Mouse (Mus musculus) gastrocnemius, postnatal 25 days (tissue): ENCODE measurements around the gene Bend3. TPM values are rescaled to one million over a fixed set of nuclear protein-coding genes. Genes with fewer than 3 reads are reported as not detected.

ENCODE experiments used
- DNase-seq: peaks from one replicate; pipeline ENCODE4 v3.0.0; 2022
- total RNA-seq, 2 experiments: library from RNA; stranded (reverse); gene quantifications; 1 replicate in 1 of 2; 2 replicates in 1 of 2; pipeline ENCODE4 v1.2.3; 2021

Gene Bend3
- total RNA-seq, 2 experiments from 2014 or later = 2.9 to 3.6 TPM

GRCm38 (mm10) chr10:43534382-43534781, 55.8 kb downstream of the Bend3 start:
- no peak for DNase-seq

GRCm38 (mm10) chr10:43537652-43538051, 59.0 kb downstream of the Bend3 start:
- DNase-seq = no peak

- DNase-seq = no peak
These were observed 60.2 kb downstream of the Bend3 start for GRCm38 (mm10) chr10:43538831-43539230.

- DNase-seq = no peak
These were observed 61.2 kb downstream of the Bend3 start for GRCm38 (mm10) chr10:43539746-43540310.

- DNase-seq = peak; percentile 94
These were observed 62.0 kb downstream of the Bend3 start, which contains the start of gene 1700021F05Rik for GRCm38 (mm10) chr10:43540442-43541152. Gene 1700021F05Rik, minus strand, starts transcription at chr10:43540994.

DNA sequence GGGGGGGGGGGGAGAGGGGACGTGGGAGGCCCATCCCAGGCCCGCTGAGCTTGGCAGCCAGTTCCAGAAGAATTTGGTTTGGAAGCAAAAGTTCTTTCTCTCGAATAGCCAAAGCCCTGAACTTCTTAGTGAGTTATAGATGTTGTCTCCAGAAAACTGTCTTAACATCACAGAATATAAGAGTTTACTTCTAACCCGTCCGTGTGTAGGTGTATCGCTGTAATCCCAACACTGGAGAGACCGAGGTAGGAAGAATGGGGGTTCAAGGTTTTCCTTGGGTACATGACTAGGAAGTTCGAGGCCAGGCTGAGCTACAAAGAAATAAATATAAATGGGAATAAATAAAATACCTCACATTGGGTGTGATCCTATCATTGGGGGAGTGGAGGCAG, 62.5 kb downstream of the Bend3 start:
- DNase-seq = no peak

GRCm38 (mm10) chr10:43549411-43549810, 70.8 kb downstream of the Bend3 start:
- no peak for DNase-seq

DNA sequence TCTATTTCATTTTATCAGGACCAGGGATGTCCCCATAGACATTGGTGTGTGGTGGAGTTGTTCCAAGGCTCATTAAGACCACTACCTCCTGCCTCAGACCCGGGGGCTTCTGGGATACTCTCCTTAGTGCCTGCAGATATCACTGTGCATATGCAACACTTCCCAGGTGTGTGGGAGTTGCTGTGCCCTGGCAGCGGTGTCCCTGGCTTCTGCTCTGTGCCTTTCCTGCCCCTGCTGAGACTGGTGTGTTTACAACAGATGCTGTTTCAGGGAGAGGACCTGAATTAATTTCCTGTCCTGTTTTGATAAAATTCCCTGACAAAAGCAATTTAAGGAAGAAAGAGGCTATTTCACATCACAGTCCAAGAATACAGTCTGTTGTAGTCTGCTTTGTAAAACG, 72.3 kb downstream of the Bend3 start:
- DNase-seq = no peak

DNA sequence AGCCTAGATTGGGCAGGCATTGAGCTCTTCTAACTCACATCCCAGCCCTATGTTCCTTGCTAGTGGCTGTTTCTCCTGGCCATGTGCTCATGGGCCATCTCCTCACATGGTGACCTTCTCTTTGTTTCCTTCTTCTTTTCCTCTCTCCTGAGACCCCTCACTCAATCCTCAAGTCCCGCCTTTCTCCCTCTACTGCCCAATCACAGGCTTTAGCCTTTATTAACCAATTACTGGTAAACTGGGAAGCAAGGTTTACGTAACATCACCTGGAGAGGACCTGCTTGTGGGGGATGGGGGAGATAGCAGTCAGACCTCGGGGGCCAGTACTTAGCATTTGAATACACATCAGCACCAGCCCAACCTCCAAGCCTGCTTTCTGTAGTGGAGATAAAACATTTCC, 72.8 kb downstream of the Bend3 start:
- DNase-seq = no peak

- DNase-seq = no peak
These were observed 79.1 kb downstream of the Bend3 start for GRCm38 (mm10) chr10:43557630-43558165.

- DNase-seq = no peak
These were observed 80.7 kb downstream of the Bend3 start for GRCm38 (mm10) chr10:43559313-43559712.

DNA sequence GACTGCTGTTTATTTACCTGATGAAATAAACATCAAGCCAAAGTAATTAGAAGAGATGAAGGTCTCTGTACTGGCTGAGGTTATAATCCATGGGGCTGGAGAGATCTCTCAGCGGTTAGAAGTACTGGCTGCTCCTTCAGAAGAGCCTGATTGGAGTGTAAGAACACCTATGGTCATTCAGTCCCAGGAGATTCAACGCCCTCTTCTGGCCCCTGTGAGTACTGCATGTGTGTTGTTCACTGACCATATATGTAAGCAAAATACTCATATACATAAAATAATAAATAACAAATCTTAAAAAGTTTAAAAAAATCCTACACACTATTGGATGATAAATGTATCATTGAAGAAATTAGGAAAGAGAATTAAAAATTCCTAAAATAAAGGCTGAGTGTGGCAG, 82.1 kb downstream of the Bend3 start:
- DNase-seq = no peak

GRCm38 (mm10) chr10:43561311-43561710, 82.7 kb downstream of the Bend3 start:
- DNase-seq = no peak

Other genes starting within 250 kb of the Bend3 start
- gene Gm9803, start 45.3 kb downstream of the Bend3 start, total RNA-seq = 10 to 100 TPM in 1 of 2 experiments, 1 to 10 TPM in 1; 6.6 to 16.7 TPM
- gene 1700021F05Rik, start 62.2 kb downstream of the Bend3 start, total RNA-seq = 100 to 1,000 TPM; 101 to 117 TPM
- 10 to 100 TPM; 39.5 to 77.7 TPM for gene Cd24a, start 99.5 kb downstream of the Bend3 start, total RNA-seq